Mouse (Mus musculus) liver, embryonic 14.5 days (tissue): Measurements from ENCODE around the gene Map2k5.

ENCODE experiments used
- CTCF ChIP-seq: IDR thresholded peaks from 2 replicates; pipeline ENCODE4 v1.5.1; 2016; ENCODE audit warnings: antibody characterized with exemption, low read depth, control low read depth
- EP300 ChIP-seq: IDR thresholded peaks from 2 replicates; pipeline ENCODE4 v1.6.1; 2016; ENCODE audit warnings: antibody characterized with exemption, low read depth

DNA sequence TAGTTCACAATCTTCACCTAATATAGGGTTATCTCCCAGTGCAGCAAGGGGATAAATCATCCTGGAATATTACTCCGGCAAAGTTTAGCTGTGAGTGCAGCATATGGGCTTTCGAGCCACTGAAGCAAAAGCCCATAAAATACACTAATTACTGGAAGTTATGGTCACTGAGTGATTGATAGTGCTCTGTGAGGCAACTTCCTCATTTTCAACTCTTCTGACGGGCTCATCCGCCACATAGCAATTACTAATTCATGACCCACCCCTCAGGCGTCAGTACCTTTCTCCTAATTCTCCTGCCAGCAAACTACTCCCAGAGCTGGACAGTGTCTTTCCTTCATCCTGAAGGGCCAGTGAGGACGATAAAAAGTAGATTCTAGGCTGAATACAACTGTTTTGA, 135.7 kb downstream of the Map2k5 start:
- TF ChIP-seq CTCF (no peak), EP300 (no peak)
